Mouse (Mus musculus) heart, embryonic 10.5 days (tissue): ENCODE results near the gene Aasdh. TPM values are rescaled to one million over a fixed set of nuclear protein-coding genes. Genes with fewer than 3 reads are reported as not detected.

Experiments used
- DNase-seq: peaks from one replicate; pipeline ENCODE4 v3.0.0-alpha.2; 2017; ENCODE audit warnings: low spot score
- H3K27ac ChIP-seq: fragments of 300-500 bp; sonication (generic); 2 replicates; pipeline ENCODE4 v1.5.1; 2016; ENCODE audit warnings: mild to moderate bottlenecking
- H3K27me3 ChIP-seq: fragments of 300-500 bp; sonication (generic); 2 replicates; pipeline ENCODE4 v1.6.1; 2016; ENCODE audit warnings: mild to moderate bottlenecking; ENCODE audit not compliant: poor library complexity, insufficient read depth, severe bottlenecking
- H3K36me3 ChIP-seq: fragments of 300-500 bp; sonication (generic); 2 replicates; pipeline ENCODE4 v1.6.1; 2016; ENCODE audit warnings: mild to moderate bottlenecking, moderate library complexity
- H3K4me1 ChIP-seq: fragments of 300-500 bp; sonication (generic); 2 replicates; pipeline ENCODE4 v1.6.1; 2016; ENCODE audit warnings: mild to moderate bottlenecking
- H3K4me3 ChIP-seq: fragments of 300-500 bp; sonication (generic); 2 replicates; pipeline ENCODE4 v1.5.1; 2016; ENCODE audit warnings: mild to moderate bottlenecking, moderate library complexity
- H3K9me3 ChIP-seq: fragments of 300-500 bp; sonication (generic); 2 replicates; pipeline ENCODE4 v1.6.1; 2016; ENCODE audit warnings: mild to moderate bottlenecking, moderate library complexity
- WGBS: fragments of 180-500 bp; shearing (Covaris S2); methylation state at CpG from one replicate; pipeline ENCODE4 v1.1.7; 2016; 5-methylcytosine and 5-hydroxymethylcytosine counted together
- polyA plus RNA-seq: library from polyadenylated mRNA; unstranded; fragments of >200 nt; fragmentation: Nextera tagmentation; extraction: Ambion mirVana; gene quantifications from 2 replicates; pipeline ENCODE4 v1.2.1, GENCODE M21; 2016

Aasdh gene
- polyA plus RNA-seq, 1 experiment from 2014 or later = 21.3 TPM

- Histone ChIP-seq H3K27ac (no peak overlapping the region), H3K9me3 (no peaks in the 10 kb centered on the region), H3K4me1 (peaks cover 24% of the 10 kb centered on the region), H3K4me3 (no peak overlapping the region), H3K36me3 (no peaks in the 10 kb centered on the region), H3K27me3 (no peaks in the 10 kb centered on the region)
- 82% methylated on average over 6 of the region's 6 CpGs for WGBS
- no peak for DNase-seq
Observed at GRCm38 (mm10) chr5:76847106-76847505, 58.2 kb downstream of the Aasdh start.

GRCm38 (mm10) chr5:76844618-76845186 lies 60.6 kb downstream of the Aasdh start:
- H3K4me1 ChIP-seq = peaks cover 12% of the 10 kb centered on the region
- H3K27ac ChIP-seq = no peak overlapping the region
- H3K4me3 ChIP-seq = no peak overlapping the region
- no peaks in the 10 kb centered on the region for H3K27me3 ChIP-seq
- H3K9me3 ChIP-seq = no peaks in the 10 kb centered on the region
- H3K36me3 ChIP-seq = no peaks in the 10 kb centered on the region
- 79% methylated on average over 14 of the region's 14 CpGs for WGBS
- no peak for DNase-seq

- Histone ChIP-seq H3K9me3 (no peaks in the 10 kb centered on the region), H3K4me3 (no peak overlapping the region), H3K4me1 (peaks cover 8% of the 10 kb centered on the region), H3K27ac (no peak overlapping the region; the same call in 1 of the 2 replicates), H3K36me3 (no peaks in the 10 kb centered on the region), H3K27me3 (no peaks in the 10 kb centered on the region)
- WGBS = 65% methylated on average over 9 of the region's 9 CpGs
- no peak for DNase-seq
Observed at GRCm38 (mm10) chr5:76843851-76844419, 61.4 kb downstream of the Aasdh start.

DNA sequence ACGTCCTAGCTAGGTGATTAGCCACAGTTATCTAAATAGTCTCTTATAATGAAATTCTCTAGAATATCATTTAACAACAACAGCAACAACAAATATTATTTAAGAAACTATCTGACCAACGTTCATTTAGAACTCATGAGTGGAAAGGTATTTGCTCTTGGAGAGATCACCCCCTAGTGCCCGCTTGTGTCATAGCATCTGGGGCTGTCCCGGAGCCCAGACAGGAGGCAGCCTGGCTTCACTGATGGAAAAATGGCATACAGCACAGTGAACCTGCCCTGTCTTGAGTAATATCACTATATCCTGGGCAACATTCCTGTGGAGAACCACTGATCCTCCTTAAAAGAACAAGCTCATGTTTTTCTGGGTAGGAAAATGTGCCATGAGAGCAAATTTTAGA lies 61.9 kb downstream of the Aasdh start:
- no peak overlapping the region; the same call in 1 of the 2 replicates for H3K27ac ChIP-seq
- H3K4me1 ChIP-seq = peaks cover 8% of the 10 kb centered on the region
- H3K36me3 ChIP-seq = no peaks in the 10 kb centered on the region
- no peaks in the 10 kb centered on the region for H3K27me3 ChIP-seq
- 13% methylated on average over 4 of the region's 4 CpGs for WGBS
- no peaks in the 10 kb centered on the region for H3K9me3 ChIP-seq
- H3K4me3 ChIP-seq = no peak overlapping the region
- no peak for DNase-seq

- DNase-seq = no peak
- H3K36me3 ChIP-seq = no peaks in the 10 kb centered on the region
- peaks cover 8% of the 10 kb centered on the region for H3K4me1 ChIP-seq
- no peaks in the 10 kb centered on the region for H3K9me3 ChIP-seq
- 89% methylated on average over 2 of the region's 2 CpGs for WGBS
- H3K27me3 ChIP-seq = no peaks in the 10 kb centered on the region
- H3K4me3 ChIP-seq = no peak overlapping the region
- H3K27ac ChIP-seq = no peak overlapping the region
Observed at GRCm38 (mm10) chr5:76841859-76842258, 63.5 kb downstream of the Aasdh start.

- Histone ChIP-seq H3K27ac (no peak overlapping the region), H3K4me1 (peaks cover 8% of the 10 kb centered on the region), H3K9me3 (no peaks in the 10 kb centered on the region), H3K36me3 (no peaks in the 10 kb centered on the region), H3K27me3 (no peaks in the 10 kb centered on the region), H3K4me3 (no peak overlapping the region)
- no peak for DNase-seq
- WGBS = 76% methylated on average over 6 of the region's 6 CpGs
Observed at GRCm38 (mm10) chr5:76839786-76840185, 65.5 kb downstream of the Aasdh start.

DNA sequence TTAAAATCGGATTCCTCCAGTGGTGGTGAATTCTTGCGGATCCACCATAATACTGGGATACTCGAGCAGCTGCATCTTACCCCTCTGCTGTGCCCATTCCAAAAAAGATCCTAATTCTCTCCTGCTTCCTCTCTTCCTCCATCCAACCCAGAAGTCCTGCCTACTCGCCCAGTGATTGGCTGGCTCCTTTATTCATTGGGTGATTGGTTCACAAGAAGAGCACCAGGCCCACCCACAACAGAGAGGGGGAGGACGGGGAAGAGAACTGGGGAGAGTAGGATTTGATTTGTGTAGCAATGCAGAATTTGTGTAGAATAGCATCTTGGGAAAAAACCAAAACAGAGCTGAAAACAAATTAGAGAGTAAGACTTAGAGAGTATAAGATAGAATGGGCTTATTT lies 68.3 kb downstream of the Aasdh start:
- 46% methylated on average over 5 of the region's 5 CpGs for WGBS

GRCm38 (mm10) chr5:76832529-76833210 lies 72.6 kb downstream of the Aasdh start:
- 78% methylated on average over 17 of the region's 17 CpGs for WGBS
- no peak for DNase-seq

More for the DNA sequence above, 68.3 kb downstream of the Aasdh start:
- DNase-seq = no peak
- Histone ChIP-seq H3K4me1 (no peaks in the 10 kb centered on the region), H3K27me3 (no peaks in the 10 kb centered on the region), H3K27ac (no peak overlapping the region), H3K4me3 (no peak overlapping the region; the same call in 1 of the 2 replicates), H3K36me3 (no peaks in the 10 kb centered on the region), H3K9me3 (no peaks in the 10 kb centered on the region)

DNA sequence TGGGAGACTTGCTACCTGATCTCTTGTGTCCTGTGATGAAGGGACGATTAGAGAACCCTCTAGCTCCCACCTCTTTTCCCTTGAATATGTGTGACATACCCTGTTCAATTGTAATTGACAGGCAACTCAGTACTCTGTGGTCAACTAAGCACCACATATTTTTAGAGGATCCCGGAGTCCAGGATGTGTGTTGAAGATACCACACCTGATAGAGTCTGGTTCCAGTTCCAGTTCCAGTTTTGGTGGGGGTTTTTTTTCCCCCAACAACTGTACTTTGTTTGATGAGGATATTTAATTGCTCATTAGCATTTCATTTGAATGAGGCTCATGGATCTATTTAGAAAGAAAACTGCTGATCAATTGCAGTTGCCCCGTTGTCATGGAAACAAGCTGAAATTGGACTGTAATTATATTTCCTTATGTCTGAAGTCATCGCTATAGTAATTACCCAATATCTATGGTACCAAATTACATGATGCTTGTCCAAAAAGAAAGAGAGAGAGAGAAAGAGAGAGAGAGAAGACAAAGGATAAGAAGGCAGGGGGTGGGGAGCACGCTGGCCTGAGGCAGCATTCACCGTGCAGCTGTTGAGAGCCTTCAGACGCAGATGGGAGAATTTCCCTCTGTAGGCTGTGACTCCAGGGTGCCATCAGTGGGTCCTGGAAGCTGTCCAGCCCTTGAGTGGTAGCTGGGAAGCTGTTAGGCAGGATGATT lies 76.6 kb downstream of the Aasdh start:
- DNase-seq = no peak

More at GRCm38 (mm10) chr5:76832529-76833210, 72.6 kb downstream of the Aasdh start:
- Histone ChIP-seq H3K4me3 (no peak overlapping the region), H3K36me3 (0 out of 2 replicates have a peak, but pooled peaks cover 3% of the 10 kb centered on the region), H3K4me1 (no peaks in the 10 kb centered on the region), H3K27me3 (no peaks in the 10 kb centered on the region), H3K9me3 (no peaks in the 10 kb centered on the region), H3K27ac (no peak overlapping the region)

More for the DNA sequence above, 76.6 kb downstream of the Aasdh start:
- no peaks in the 10 kb centered on the region for H3K4me1 ChIP-seq
- no peaks in the 10 kb centered on the region for H3K9me3 ChIP-seq
- no peak overlapping the region for H3K4me3 ChIP-seq
- WGBS = 84% methylated on average over 7 of the region's 7 CpGs
- no peaks in the 10 kb centered on the region for H3K27me3 ChIP-seq
- H3K36me3 ChIP-seq = 0 out of 2 replicates have a peak, but pooled peaks cover 3% of the 10 kb centered on the region
- H3K27ac ChIP-seq = no peak overlapping the region

Other genes starting within 250 kb of the Aasdh start
- 29.9 and 32.3 TPM in 2 replicates for gene C530008M17Rik, start 249.0 kb downstream of the Aasdh start, polyA plus RNA-seq
- gene Paics, start 45.8 kb upstream of the Aasdh start, polyA plus RNA-seq = 309 and 341 TPM in 2 replicates
- 47.4 and 54.9 TPM in 2 replicates for gene Ppat, start 46.1 kb upstream of the Aasdh start, polyA plus RNA-seq
- 53.2 and 69.3 TPM in 2 replicates for gene Srp72, start 69.2 kb upstream of the Aasdh start, polyA plus RNA-seq
- 0.45 TPM in 1 of 2 replicates, not detected in the other for gene Arl9, start 98.5 kb upstream of the Aasdh start, polyA plus RNA-seq
- 0.14 and 0.18 TPM in 2 replicates for gene Thegl, start 110.5 kb upstream of the Aasdh start, polyA plus RNA-seq
- gene Hopx, start 209.6 kb upstream of the Aasdh start, polyA plus RNA-seq = 6.7 and 11.5 TPM in 2 replicates